Mouse (Mus musculus): ENCODE measurements around the gene Fgl2.

- TF ChIP-seq CTCF (IDR thresholded peaks at IDR 0.05; ENCODE audit: borderline replicate concordance, control insufficient read depth, extremely low read depth, insufficient read depth, low read length, poor library complexity) = no peak
- TF ChIP-seq POLR2A (IDR thresholded peaks at IDR 0.05; ENCODE audit: control insufficient read depth, extremely low read depth, insufficient read depth, low read length, poor library complexity) = no peak
Measured at GRCm38 (mm10) chr5:21394562-21394961, 22.1 kb downstream of the Fgl2 start.
